ENCODE assay signal across 29 mouse cellular contexts in the genomic region with DNA sequence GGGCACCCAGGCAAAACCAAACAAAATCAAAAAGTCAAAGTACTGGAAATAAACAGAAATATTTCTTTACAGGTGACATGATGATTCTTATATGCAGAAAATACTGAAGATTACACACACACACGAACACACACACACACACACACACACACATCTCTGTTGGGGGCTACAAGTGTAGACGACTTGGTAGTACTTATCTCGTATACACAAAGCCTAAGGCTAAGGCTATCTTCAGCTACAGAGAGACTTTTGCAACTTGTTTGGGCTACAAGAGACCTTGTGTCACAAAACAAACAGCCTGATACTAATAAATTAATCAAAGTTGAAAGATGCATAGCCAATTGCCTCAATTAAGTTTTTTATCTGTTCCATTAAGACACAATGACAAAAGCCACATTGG.
"Had no signal": no experiment of that assay in that cellular context is flagged by ENCODE, and none has a peak within 500 bp of the region (broad histone marks: within the 10 kb centered on the region; RNA-seq: fewer than 3 reads in every experiment).

No protein-coding gene starts in this region.

- H3K4me2 ChIP-seq: embryonic facial prominence, embryonic 12.5 days; embryonic facial prominence, embryonic 13.5 days; embryonic facial prominence, embryonic 15.5 days; forebrain, embryonic 12.5 days; forebrain, embryonic 13.5 days; forebrain, embryonic 15.5 days had no signal

- ATAC-seq: forebrain, embryonic 13.5 days; forebrain, embryonic 14.5 days; forebrain, embryonic 15.5 days; forebrain, embryonic 16.5 days; forebrain, postnatal 0 days had no signal

- H3K27ac ChIP-seq: embryonic facial prominence, embryonic 10.5 days; embryonic facial prominence, embryonic 12.5 days; embryonic facial prominence, embryonic 13.5 days; embryonic facial prominence, embryonic 15.5 days; forebrain, embryonic 10.5 days; forebrain, embryonic 12.5 days; forebrain, embryonic 13.5 days; forebrain, embryonic 15.5 days; gastrocnemius, adult 2 months had no signal

- H3K9ac ChIP-seq: embryonic facial prominence, embryonic 12.5 days; embryonic facial prominence, embryonic 13.5 days; embryonic facial prominence, embryonic 15.5 days; forebrain, embryonic 12.5 days; forebrain, embryonic 13.5 days; forebrain, embryonic 15.5 days; forebrain, postnatal 0 days had no signal

- DNase-seq: cerebellum, adult 18-20 months; cerebellum, adult 2 months; cerebellum, adult 8-10 months; cerebellum, adult 9-10 months; cerebellum, adult 9-11 months; cerebellum, postnatal 10 days; cerebellum, postnatal 14 days; cerebellum, postnatal 25 days; cerebellum, postnatal 36 days; embryo, embryonic 11 days; forebrain, postnatal 0 days; gastrocnemius, adult 2 months; gastrocnemius, postnatal 10 days; gastrocnemius, postnatal 14 days; gastrocnemius, postnatal 25 days; gastrocnemius, postnatal 36 days; heart, adult 11 months; heart, adult 18-20 months had no signal

- H3K4me1 ChIP-seq: embryonic facial prominence, embryonic 10.5 days; embryonic facial prominence, embryonic 12.5 days; embryonic facial prominence, embryonic 13.5 days; embryonic facial prominence, embryonic 15.5 days; forebrain, embryonic 10.5 days; forebrain, embryonic 12.5 days; forebrain, embryonic 13.5 days; forebrain, embryonic 15.5 days had no signal

- H3K36me3 ChIP-seq: embryonic facial prominence, embryonic 10.5 days; embryonic facial prominence, embryonic 12.5 days; embryonic facial prominence, embryonic 13.5 days; embryonic facial prominence, embryonic 15.5 days; forebrain, embryonic 10.5 days; forebrain, embryonic 12.5 days; forebrain, embryonic 15.5 days had no signal

- H3K27me3 ChIP-seq: embryonic facial prominence, embryonic 12.5 days; embryonic facial prominence, embryonic 13.5 days; embryonic facial prominence, embryonic 15.5 days; forebrain, embryonic 13.5 days; forebrain, embryonic 15.5 days had no signal

- H3K4me3 ChIP-seq: embryonic facial prominence, embryonic 10.5 days; embryonic facial prominence, embryonic 12.5 days; embryonic facial prominence, embryonic 13.5 days; embryonic facial prominence, embryonic 15.5 days; erythroblast, embryonic 14.5 days; forebrain, embryonic 10.5 days; forebrain, embryonic 12.5 days; forebrain, embryonic 13.5 days; forebrain, embryonic 15.5 days; gastrocnemius, adult 2 months had no signal

- H3K9me3 ChIP-seq: embryonic facial prominence, embryonic 10.5 days; embryonic facial prominence, embryonic 12.5 days; embryonic facial prominence, embryonic 15.5 days; forebrain, embryonic 10.5 days; forebrain, embryonic 12.5 days; forebrain, embryonic 13.5 days; forebrain, embryonic 15.5 days had no signal
